Comparison of ENCODE assay signal across 8 mouse cellular contexts in the genomic region with DNA sequence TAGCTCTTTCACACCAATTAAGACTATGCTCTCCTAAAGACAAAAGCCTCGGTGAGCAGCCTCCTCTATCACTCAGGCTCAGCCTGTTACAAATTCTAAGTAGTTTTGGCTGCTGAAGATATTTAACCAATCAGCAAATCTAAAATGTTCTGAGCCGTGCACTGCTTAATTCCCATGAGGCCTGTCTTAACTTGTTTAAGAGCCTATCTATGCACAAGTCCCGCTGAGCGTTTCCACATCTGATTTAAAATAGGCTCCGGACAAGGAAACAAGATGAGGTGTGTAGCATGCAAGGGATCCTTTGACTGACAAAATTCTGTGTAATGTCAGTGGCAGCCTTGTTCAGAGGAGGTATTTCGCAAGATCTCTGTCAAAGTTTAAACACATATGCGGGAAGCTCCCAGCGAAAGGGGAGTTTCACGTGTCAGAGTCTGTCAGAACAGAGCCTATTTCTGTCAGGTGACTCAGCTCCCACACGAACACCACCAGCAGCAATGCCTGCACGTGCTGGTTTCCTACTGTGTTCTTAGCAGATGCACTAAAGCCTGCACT.
DNase-seq lines count a peak whose midpoint lies in the region; ATAC-seq and TF ChIP-seq lines count a peak whose summit lies in the region.

No protein-coding gene starts in this region.

- H3K4me1 ChIP-seq in forebrain, embryonic 15.5 days = no peaks in the 10 kb centered on the region
- peaks cover 12% of the 10 kb centered on the region; the same call in 1 of the 2 replicates for H3K4me1 ChIP-seq in forebrain, embryonic 10.5 days
- peaks cover 25% of the 10 kb centered on the region for H3K4me1 ChIP-seq in heart, embryonic 16.5 days (ENCODE audit: control insufficient read depth, insufficient read depth, low read length)
- no peaks in the 10 kb centered on the region for H3K4me1 ChIP-seq in liver, embryonic 13.5 days (replicated peaks)

- no peak for DNase-seq in forebrain, embryonic 10.5 days (ENCODE audit: extremely low spot score, low spot score)
- peak; percentile 71 for DNase-seq in Patski (ENCODE audit: low read depth, low spot score)
- DNase-seq in liver, embryonic 13.5 days = no peak
- DNase-seq in adrenal gland, adult 18-20 months (ENCODE audit: low spot score in 2 of 2) = no peak
- DNase-seq in adrenal gland, adult (ENCODE audit: inconsistent age in 2 of 2, low spot score in 1 of 2) = no peak
- DNase-seq in B cell, adult 2 months = no peak

- H3K9me3 ChIP-seq in forebrain, embryonic 15.5 days = no peaks in the 10 kb centered on the region
- no peaks in the 10 kb centered on the region for H3K9me3 ChIP-seq in forebrain, embryonic 10.5 days
- 0 out of 2 replicates have a peak, but pooled peaks cover 3% of the 10 kb centered on the region for H3K9me3 ChIP-seq in heart, embryonic 16.5 days (replicated peaks; ENCODE audit: control insufficient read depth, low read length)
- no peaks in the 10 kb centered on the region for H3K9me3 ChIP-seq in liver, embryonic 13.5 days (replicated peaks)

- ATAC-seq in forebrain, embryonic 15.5 days (replicated peaks) = peak; percentile 55
- ATAC-seq in Patski = peak; percentile 79
- ATAC-seq in heart, embryonic 16.5 days (replicated peaks; ENCODE audit: extremely low read depth, insufficient read depth, low FRiP score) = peak; percentile 83
- ATAC-seq in liver, embryonic 13.5 days (ENCODE audit: low read depth) = peak; percentile 70

- CTCF ChIA-PET in Patski (lab: Charles Lee) = interaction anchor here (1.5 kb wide), 1 partner anchor 10 kb away, joined by 5 read pairs; no protein-coding TSS in a partner anchor

- H3K4me3 ChIP-seq in forebrain, embryonic 15.5 days = no peak overlapping the region
- no peak overlapping the region for H3K4me3 ChIP-seq in forebrain, embryonic 10.5 days
- no peak overlapping the region for H3K4me3 ChIP-seq in heart, embryonic 16.5 days (ENCODE audit: low read length)
- no peak overlapping the region for H3K4me3 ChIP-seq in liver, embryonic 13.5 days (replicated peaks)

- H3K4me2 ChIP-seq in forebrain, embryonic 15.5 days (replicated peaks) = no peak overlapping the region
- peak overlapping the region; percentile 26; the same call in 1 of the 2 replicates for H3K4me2 ChIP-seq in heart, embryonic 16.5 days (ENCODE audit: low read depth, low read length)
- no peak overlapping the region for H3K4me2 ChIP-seq in liver, embryonic 13.5 days

- POLR2A ChIA-PET in Patski (lab: Charles Lee) = no interaction called here

- in situ Hi-C loops in Patski (cut with MboI; ENCODE audit: low pct_unique_long_range_greater_than_20kb) = no loop called here

- no peaks in the 10 kb centered on the region for H3K27me3 ChIP-seq in forebrain, embryonic 15.5 days
- H3K27me3 ChIP-seq in forebrain, embryonic 10.5 days (ENCODE audit: poor library complexity, severe bottlenecking) = no peaks in the 10 kb centered on the region
- no peaks in the 10 kb centered on the region for H3K27me3 ChIP-seq in Patski
- H3K27me3 ChIP-seq in heart, embryonic 16.5 days (ENCODE audit: control insufficient read depth, insufficient read depth, low read length) = no peaks in the 10 kb centered on the region
- no peaks in the 10 kb centered on the region for H3K27me3 ChIP-seq in liver, embryonic 13.5 days

- WGBS in forebrain, embryonic 15.5 days = 57% methylated on average over 11 of the region's 11 CpGs
- 81% methylated on average over 11 of the region's 11 CpGs for WGBS in forebrain, embryonic 10.5 days
- 21% methylated on average over 11 of the region's 11 CpGs for WGBS in heart, embryonic 16.5 days
- 49% methylated on average over 11 of the region's 11 CpGs for WGBS in liver, embryonic 13.5 days (ENCODE audit: insufficient replicate concordance)

- H3K27ac ChIP-seq in forebrain, embryonic 15.5 days (replicated peaks) = no peak overlapping the region
- no peak overlapping the region for H3K27ac ChIP-seq in forebrain, embryonic 10.5 days
- H3K27ac ChIP-seq in heart, embryonic 16.5 days (ENCODE audit: low read length) = peak overlapping the region; percentile 90
- no peak overlapping the region for H3K27ac ChIP-seq in liver, embryonic 13.5 days

- no peak for TF ChIP-seq CTCF in Patski (IDR thresholded peaks at IDR 0.05)

- H3K36me3 ChIP-seq in forebrain, embryonic 15.5 days = no peaks in the 10 kb centered on the region
- no peaks in the 10 kb centered on the region for H3K36me3 ChIP-seq in forebrain, embryonic 10.5 days (replicated peaks)
- no peaks in the 10 kb centered on the region for H3K36me3 ChIP-seq in heart, embryonic 16.5 days (ENCODE audit: control insufficient read depth, insufficient read depth)
- no peaks in the 10 kb centered on the region for H3K36me3 ChIP-seq in liver, embryonic 13.5 days

- no peak overlapping the region for H3K9ac ChIP-seq in forebrain, embryonic 15.5 days (replicated peaks)
- peak overlapping the region; percentile 41; the same call in 1 of the 2 replicates for H3K9ac ChIP-seq in heart, embryonic 16.5 days (ENCODE audit: low read length)
- H3K9ac ChIP-seq in liver, embryonic 13.5 days = no peak overlapping the region
